Mouse (Mus musculus): ENCODE data around the gene Arsb. TPM values are rescaled to one million over a fixed set of nuclear protein-coding genes. Genes with fewer than 3 reads are reported as not detected.
A peak's percentile ranks its signal among the peaks of the same experiment; 100 is the strongest.

Arsb gene
- polyA plus RNA-seq, 1 experiment = 7.2 TPM

DNA sequence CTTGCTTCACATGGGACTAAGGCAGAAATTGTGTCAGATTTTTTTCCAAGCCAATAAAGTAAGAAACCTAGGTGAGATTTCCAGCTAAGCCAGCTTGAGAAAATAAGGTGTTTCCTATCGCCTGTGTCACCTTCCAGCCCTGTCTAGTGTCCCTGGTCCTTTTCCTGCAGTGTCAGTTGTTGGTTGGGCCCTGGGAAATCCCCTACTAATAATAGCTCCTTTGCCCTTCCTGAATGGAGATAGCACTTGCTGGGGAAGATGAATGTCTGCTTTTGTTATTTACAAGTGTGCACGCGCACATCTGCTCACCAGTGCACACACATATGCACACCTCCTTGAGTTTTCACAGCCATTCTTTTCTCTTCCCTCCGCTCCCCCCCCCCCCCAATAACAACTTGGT lies 217.8 kb downstream of the Arsb start:
- TF ChIP-seq SRF (IDR thresholded peaks at IDR 0.05; ENCODE audit: control insufficient read depth, insufficient read length, low read depth) (no peak), E2F4 (IDR thresholded peaks at IDR 0.05; ENCODE audit: insufficient read depth) (no peak), POLR2AphosphoS2 (IDR thresholded peaks at IDR 0.05; ENCODE audit: insufficient read length, low read depth) (no peak), TCF3 (IDR thresholded peaks at IDR 0.05; ENCODE audit: insufficient read length, low read depth) (no peak), USF1 (IDR thresholded peaks at IDR 0.05; ENCODE audit: low read depth) (no peak), CEBPB (IDR thresholded peaks at IDR 0.05; ENCODE audit: insufficient read depth, poor library complexity, severe bottlenecking) (no peak), MAX (IDR thresholded peaks at IDR 0.05; ENCODE audit: low read depth) (no peak), REST (IDR thresholded peaks at IDR 0.05; ENCODE audit: insufficient read depth, insufficient read length) (no peak), POLR2A (IDR thresholded peaks at IDR 0.05; ENCODE audit: insufficient read length, low read depth) (no peak), MYOG (IDR thresholded peaks at IDR 0.05; ENCODE audit: control insufficient read depth in 1 of 3, insufficient read depth in 1 of 3, insufficient read length in 2 of 3, low read depth in 2 of 3) (no peak), TCF12 (IDR thresholded peaks at IDR 0.05; ENCODE audit: insufficient read depth, poor library complexity, severe bottlenecking) (no peak)
- Histone ChIP-seq H3K79me2 (ENCODE audit: control insufficient read depth, insufficient read depth) (no peaks in the 10 kb centered on the region), H3K36me3 (ENCODE audit: control insufficient read depth, insufficient read depth) (no peaks in the 10 kb centered on the region), H3K27me3 (ENCODE audit: control insufficient read depth, insufficient read depth, insufficient read length) (no peaks in the 10 kb centered on the region), H3ac (ENCODE audit: control insufficient read depth, insufficient read length) (no peak overlapping the region), H3K4me3 (no peak overlapping the region), H3K4me2 (ENCODE audit: low read depth) (no peak overlapping the region)

DNA sequence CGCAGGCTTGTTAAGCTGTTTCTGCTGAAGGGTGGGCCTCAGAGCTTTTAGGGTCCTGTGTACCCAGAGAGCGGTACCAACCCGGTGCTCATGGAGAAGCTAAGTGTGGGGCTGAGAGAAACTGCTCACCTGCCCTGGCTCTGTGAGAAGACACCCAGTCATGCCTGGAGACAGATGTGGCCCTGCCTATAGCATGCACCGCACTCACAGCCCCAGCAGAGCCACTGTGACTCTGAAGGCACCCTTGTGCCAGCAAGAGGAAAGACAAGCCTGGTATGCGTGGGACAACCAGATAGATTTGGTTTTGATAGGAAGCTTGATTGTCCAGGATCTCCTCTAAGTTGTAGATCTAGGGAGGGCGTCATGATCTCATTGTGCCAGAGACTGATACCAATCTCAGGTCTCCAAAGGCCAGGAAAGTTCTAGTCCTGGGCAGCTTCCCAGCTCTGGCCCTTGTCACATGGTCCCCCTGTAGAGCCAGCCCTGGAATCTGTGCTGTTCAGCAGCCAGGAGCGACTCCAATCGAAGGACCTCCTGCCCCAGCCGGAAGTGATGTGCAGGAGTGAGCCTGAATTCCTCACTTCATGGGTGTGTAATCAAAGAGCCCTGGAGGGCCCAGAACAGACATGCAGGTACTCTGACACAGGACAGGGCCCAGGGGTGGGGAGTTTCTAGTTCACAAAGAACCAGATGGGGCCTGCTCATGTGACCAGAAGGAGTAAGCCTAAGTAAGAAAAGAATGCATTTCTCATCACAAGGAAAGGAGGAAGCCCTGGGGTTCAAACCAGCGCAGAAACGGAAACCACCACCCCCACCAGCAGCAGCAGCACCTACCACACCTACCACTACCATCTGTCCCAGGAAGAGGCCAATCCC lies 218.5 kb downstream of the Arsb start:
- no peak overlapping the region for H3K4me3 ChIP-seq
- no peak overlapping the region for H3K4me2 ChIP-seq (ENCODE audit: low read depth)
- H3ac ChIP-seq (ENCODE audit: control insufficient read depth, insufficient read length) = no peak overlapping the region
- TF ChIP-seq POLR2A (IDR thresholded peaks at IDR 0.05; ENCODE audit: insufficient read length, low read depth) (no peak), SRF (IDR thresholded peaks at IDR 0.05; ENCODE audit: control insufficient read depth, insufficient read length, low read depth) (no peak), E2F4 (IDR thresholded peaks at IDR 0.05; ENCODE audit: insufficient read depth) (no peak), MYOD1 (IDR thresholded peaks at IDR 0.05; ENCODE audit: control insufficient read depth in 1 of 3, insufficient read length in 2 of 3, low read depth in 2 of 3) (no peak), TCF12 (IDR thresholded peaks at IDR 0.05; ENCODE audit: insufficient read depth, poor library complexity, severe bottlenecking) (no peak), MAX (IDR thresholded peaks at IDR 0.05; ENCODE audit: low read depth) (no peak), USF1 (IDR thresholded peaks at IDR 0.05; ENCODE audit: low read depth) (no peak), MYOG (IDR thresholded peaks at IDR 0.05; ENCODE audit: control insufficient read depth in 1 of 3, insufficient read depth in 1 of 3, insufficient read length in 2 of 3, low read depth in 2 of 3) (no peak), TCF3 (IDR thresholded peaks at IDR 0.05; ENCODE audit: insufficient read length, low read depth) (no peak)
- H3K36me3 ChIP-seq (ENCODE audit: control insufficient read depth, insufficient read depth) = no peaks in the 10 kb centered on the region
- H3K27me3 ChIP-seq (ENCODE audit: control insufficient read depth, insufficient read depth, insufficient read length) = no peaks in the 10 kb centered on the region
- no peaks in the 10 kb centered on the region for H3K79me2 ChIP-seq (ENCODE audit: control insufficient read depth, insufficient read depth)

DNA sequence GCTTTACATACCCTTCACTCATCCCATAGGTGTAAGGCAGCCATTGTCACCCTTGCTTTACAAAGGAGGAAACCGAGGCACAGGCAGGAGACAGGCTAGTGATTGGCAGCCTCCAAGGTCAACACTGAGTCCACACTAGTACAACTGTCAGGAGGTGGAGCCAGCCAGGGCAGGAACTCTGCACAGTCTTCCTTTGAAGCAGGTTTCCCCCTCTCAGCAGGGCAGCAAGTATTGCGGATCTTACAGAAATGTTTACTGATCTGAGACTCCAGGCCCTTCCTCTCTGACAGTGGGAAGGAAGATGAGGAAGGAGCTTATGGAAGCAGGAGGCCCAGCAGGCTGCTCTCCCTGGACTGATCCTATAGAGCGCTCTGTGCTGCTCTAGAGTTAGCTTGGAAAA lies 219.4 kb downstream of the Arsb start:
- no peaks in the 10 kb centered on the region for H3K27me3 ChIP-seq (ENCODE audit: control insufficient read depth, insufficient read depth, insufficient read length)
- H3K36me3 ChIP-seq (ENCODE audit: control insufficient read depth, insufficient read depth) = no peaks in the 10 kb centered on the region
- TF ChIP-seq SRF (IDR thresholded peaks at IDR 0.05; ENCODE audit: control insufficient read depth, insufficient read length, low read depth) = no peak
- TF ChIP-seq CEBPB (IDR thresholded peaks at IDR 0.05; ENCODE audit: insufficient read depth, poor library complexity, severe bottlenecking) = no peak
- no peak for TF ChIP-seq MYOD1 (IDR thresholded peaks at IDR 0.05; ENCODE audit: control insufficient read depth in 1 of 3, insufficient read length in 2 of 3, low read depth in 2 of 3)
- no peak for TF ChIP-seq TCF12 (IDR thresholded peaks at IDR 0.05; ENCODE audit: insufficient read depth, poor library complexity, severe bottlenecking)
- TF ChIP-seq USF1 (IDR thresholded peaks at IDR 0.05; ENCODE audit: low read depth) = no peak
- TF ChIP-seq MAX (IDR thresholded peaks at IDR 0.05; ENCODE audit: low read depth) = no peak
- no peak for TF ChIP-seq TCF3 (IDR thresholded peaks at IDR 0.05; ENCODE audit: insufficient read length, low read depth)
- no peak for TF ChIP-seq REST (IDR thresholded peaks at IDR 0.05; ENCODE audit: insufficient read depth, insufficient read length)
- no peak for TF ChIP-seq E2F4 (IDR thresholded peaks at IDR 0.05; ENCODE audit: insufficient read depth)
- TF ChIP-seq POLR2AphosphoS2 (IDR thresholded peaks at IDR 0.05; ENCODE audit: insufficient read length, low read depth) = no peak
- no peak for TF ChIP-seq POLR2A (IDR thresholded peaks at IDR 0.05; ENCODE audit: insufficient read length, low read depth)
- no peak for TF ChIP-seq MYOG (IDR thresholded peaks at IDR 0.05; ENCODE audit: control insufficient read depth in 1 of 3, insufficient read depth in 1 of 3, insufficient read length in 2 of 3, low read depth in 2 of 3)
- no peaks in the 10 kb centered on the region for H3K79me2 ChIP-seq (ENCODE audit: control insufficient read depth, insufficient read depth)
- no peak overlapping the region for H3K4me2 ChIP-seq (ENCODE audit: low read depth)
- H3ac ChIP-seq (ENCODE audit: control insufficient read depth, insufficient read length) = no peak overlapping the region
- H3K4me3 ChIP-seq = no peak overlapping the region

DNA sequence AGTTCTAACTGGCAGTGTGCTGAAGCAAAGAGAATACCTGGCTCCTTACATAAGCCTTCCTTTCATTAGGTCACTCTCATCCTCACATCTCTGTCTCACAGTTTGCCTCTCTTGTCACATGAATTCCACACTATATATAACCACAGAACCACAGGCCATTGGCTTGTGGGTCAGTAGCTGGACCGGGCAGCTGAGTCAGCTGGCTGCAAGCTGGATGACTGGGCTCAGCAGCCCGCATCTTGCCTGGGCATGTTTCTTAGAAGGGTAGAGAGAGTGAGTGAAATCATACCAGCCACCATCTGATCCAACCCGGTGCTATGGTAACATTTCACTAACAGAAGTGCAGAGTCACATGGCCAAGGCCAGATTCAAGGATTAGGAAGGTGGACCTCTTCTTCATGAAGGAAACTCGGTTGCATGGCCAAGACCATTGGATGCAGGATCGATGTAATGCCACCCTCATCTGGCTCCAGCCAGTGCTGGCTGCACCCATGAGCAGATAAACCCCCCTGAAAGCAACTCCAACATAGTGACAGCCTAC lies 221.0 kb downstream of the Arsb start:
- Histone ChIP-seq H3K4me3 (no peak overlapping the region), H3K79me2 (ENCODE audit: control insufficient read depth, insufficient read depth) (no peaks in the 10 kb centered on the region)
- TF ChIP-seq TCF12 (IDR thresholded peaks at IDR 0.05; ENCODE audit: insufficient read depth, poor library complexity, severe bottlenecking) (no peak), MYOG (IDR thresholded peaks at IDR 0.05; ENCODE audit: control insufficient read depth in 1 of 3, insufficient read depth in 1 of 3, insufficient read length in 2 of 3, low read depth in 2 of 3) (no peak), USF1 (IDR thresholded peaks at IDR 0.05; ENCODE audit: low read depth) (peak; percentile 92), SRF (IDR thresholded peaks at IDR 0.05; ENCODE audit: control insufficient read depth, insufficient read length, low read depth) (no peak), MYOD1 (IDR thresholded peaks at IDR 0.05; ENCODE audit: control insufficient read depth in 1 of 3, insufficient read length in 2 of 3, low read depth in 2 of 3) (peak in 1 of 3 experiments; percentile 30), REST (IDR thresholded peaks at IDR 0.05; ENCODE audit: insufficient read depth, insufficient read length) (no peak), POLR2AphosphoS2 (IDR thresholded peaks at IDR 0.05; ENCODE audit: insufficient read length, low read depth) (no peak)

More for the DNA sequence above, 221.0 kb downstream of the Arsb start:
- Histone ChIP-seq H3K36me3 (ENCODE audit: control insufficient read depth, insufficient read depth) (no peaks in the 10 kb centered on the region), H3ac (ENCODE audit: control insufficient read depth, insufficient read length) (no peak overlapping the region), H3K27me3 (ENCODE audit: control insufficient read depth, insufficient read depth, insufficient read length) (no peaks in the 10 kb centered on the region), H3K4me2 (ENCODE audit: low read depth) (no peak overlapping the region)

Other genes starting within 250 kb of the Arsb start
- not detected for gene Bhmt, start 133.7 kb upstream of the Arsb start, polyA plus RNA-seq (2012; fragmentation: generic; extraction: Trizol)
- not detected for gene Bhmt2, start 97.3 kb upstream of the Arsb start, polyA plus RNA-seq (2012; fragmentation: generic; extraction: Trizol)
- gene Dmgdh, start 97.2 kb upstream of the Arsb start, polyA plus RNA-seq (2012; fragmentation: generic; extraction: Trizol) = not detected

Measured in myocyte (in vitro differentiated cells).